Mouse (Mus musculus) erythroblast, embryonic 14.5 days (primary cell): ENCODE data around the gene Syngr1.

ENCODE experiments used
- GATA1 ChIP-seq: IDR thresholded peaks from 2 replicates; pipeline ENCODE4 v1.6.1; 2012; ENCODE audit warnings: low read length, inconsistent platforms, mixed read lengths
- TAL1 ChIP-seq: IDR thresholded peaks from 3 replicates; pipeline ENCODE4 v1.6.1; 2012; ENCODE audit warnings: low read length, inconsistent platforms, mixed read lengths

GRCm38 (mm10) chr15:80152663-80153062 lies 61.5 kb downstream of the Syngr1 start:
- no peak for TF ChIP-seq TAL1
- no peak for TF ChIP-seq GATA1
